Mouse (Mus musculus): Measurements from ENCODE around the gene Gimap4.
"Not testable (repeated sequence)": the region's sequence is repeated elsewhere in the genome, so short reads cannot be mapped to it uniquely, and the experiment has no call there.

Gimap4 gene

DNA sequence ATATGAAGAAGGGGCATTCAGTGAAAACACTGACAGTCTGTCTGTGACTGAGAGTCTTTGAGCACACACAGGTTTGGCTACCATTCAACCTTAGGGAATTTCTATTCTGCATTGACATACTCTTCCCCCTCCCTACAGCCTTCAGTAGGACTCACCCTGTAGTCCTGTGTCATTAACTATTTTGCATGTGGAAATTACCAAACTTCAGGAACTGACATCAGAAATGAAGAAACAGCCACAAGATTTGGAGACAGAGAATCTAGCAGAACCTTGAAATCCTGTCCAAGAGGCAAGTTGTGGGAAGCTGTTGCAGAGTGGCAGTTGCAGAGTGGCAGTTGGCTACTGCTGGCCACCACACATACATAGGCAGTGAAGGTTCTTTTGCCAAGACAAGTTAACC lies 16.3 kb upstream of the Gimap4 start:
- CTCF ChIA-PET: interaction anchor here in 1 of 4 experiments (0.6 kb wide), 1 partner anchor 83 kb away, joined by 3 read pairs; no protein-coding TSS in a partner anchor
- POLR2A ChIA-PET: interaction anchor here in 1 of 4 experiments (0.7 kb wide), 1 partner anchor 1260 kb away, joined by 5 read pairs; no protein-coding TSS in a partner anchor

DNA sequence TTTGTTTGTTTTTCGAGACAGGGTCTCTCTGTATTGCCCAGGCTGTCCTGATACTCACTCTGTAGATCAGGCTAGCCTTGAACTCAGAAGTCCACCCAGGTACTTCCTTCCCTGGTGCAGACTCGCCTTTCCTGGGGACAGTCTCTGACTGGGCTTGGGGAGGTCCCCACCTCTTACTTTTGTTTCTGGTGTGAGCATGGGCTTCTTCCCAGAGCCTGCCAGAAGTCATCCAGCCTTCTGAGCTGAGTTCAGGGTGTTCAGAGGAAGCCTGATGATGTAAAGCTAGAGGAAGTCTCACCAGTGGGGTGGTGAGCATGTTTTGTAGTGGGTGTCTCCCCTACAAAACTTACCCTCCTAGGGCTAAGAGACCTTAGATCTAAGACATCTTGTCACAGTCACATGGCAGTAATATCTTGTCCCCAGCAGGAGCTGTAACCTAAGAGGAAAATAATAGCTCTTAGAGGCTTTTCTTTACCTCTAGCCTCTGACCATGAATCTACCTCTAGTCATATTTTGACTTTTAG lies 14.8 kb upstream of the Gimap4 start:
- POLR2A ChIA-PET: no interaction called here
- CTCF ChIA-PET: interaction anchor here in 1 of 4 experiments (1.1 kb wide), 1 partner anchor 22 kb away, joined by 4 read pairs; the partner anchor contains the start of gene Gimap8

DNA sequence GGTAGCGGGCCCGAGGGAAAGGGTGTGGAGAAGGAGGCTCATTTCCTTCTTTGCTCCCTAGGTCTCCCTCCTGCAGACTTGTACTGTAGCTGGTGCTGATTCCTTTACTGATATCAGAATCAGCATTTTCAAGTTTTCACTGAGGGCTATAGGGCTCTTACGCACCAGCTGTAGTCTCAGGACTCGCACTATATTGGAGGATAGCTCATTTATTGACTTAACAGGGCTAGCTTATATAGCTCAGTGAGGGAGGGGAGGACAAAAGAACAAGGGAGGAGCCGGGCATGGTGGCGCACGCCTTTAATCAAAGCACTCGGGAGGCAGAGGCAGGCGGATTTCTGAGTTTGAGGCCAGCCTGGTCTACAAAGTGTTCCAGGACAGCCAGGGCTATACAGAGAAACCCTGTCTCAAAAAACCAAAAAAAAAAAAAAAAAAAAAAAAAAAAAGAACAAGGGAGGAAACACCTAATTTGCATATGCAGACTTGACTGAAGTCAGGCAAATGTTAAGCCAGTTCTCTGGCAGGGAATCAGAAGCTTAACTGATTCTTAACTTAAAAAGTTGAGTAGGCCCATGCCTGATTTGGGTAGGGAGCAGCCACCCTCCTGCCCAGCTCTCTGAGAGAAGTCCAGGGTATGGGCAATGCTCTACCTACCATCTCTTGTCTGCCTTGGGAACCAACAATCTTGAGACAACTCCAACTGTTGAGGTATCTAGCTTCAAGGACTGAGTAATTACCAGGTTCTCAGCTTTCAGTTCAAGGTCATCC lies 9.9 kb upstream of the Gimap4 start:
- ChIA-PET CTCF (interaction anchor here in 3 of 4 experiments (0.5 to 1.6 kb wide), 7 partner anchors 27 to 1201 kb away, joined by 3 to 16 read pairs (median 4); partner anchors contain the start of gene Gimap8 (in 1 of the 3)), POLR2A (interaction anchor here in 2 of 4 experiments (0.5 to 1.1 kb wide), 11 partner anchors 9 to 590 kb away, joined by 3 to 12 read pairs (median 3); partner anchors contain the start of gene Gimap4 (in 1 of the 2))

DNA sequence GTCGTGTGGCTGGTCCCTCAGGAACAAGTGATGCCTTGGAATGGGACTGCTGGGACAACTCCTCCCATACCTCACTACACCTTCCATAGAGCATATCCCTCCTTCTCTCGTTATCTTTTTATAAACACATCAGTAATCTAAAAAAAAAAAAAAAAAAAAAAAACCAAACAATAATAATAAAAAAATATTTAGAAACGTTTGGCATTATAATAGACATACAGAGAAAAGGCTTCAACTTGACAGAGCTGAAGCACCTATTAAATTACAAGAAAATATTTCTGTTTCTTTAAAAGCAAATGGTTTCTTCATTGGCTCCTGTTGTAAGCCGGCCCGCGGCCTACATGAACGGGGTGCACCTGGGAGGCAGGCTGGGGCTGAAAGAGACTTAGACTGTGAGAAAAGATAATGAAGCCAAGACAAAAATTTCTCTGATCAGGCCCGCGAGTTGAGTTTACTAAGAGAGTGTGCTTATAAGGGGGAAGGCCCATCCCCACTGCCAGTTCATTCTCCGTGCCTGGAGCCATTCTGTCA lies 8.9 kb upstream of the Gimap4 start:
- POLR2A ChIA-PET: interaction anchor here in 2 of 4 experiments (0.6 to 1.1 kb wide), 3 partner anchors 10 to 76 kb away, joined by 3 to 5 read pairs (median 4); no protein-coding TSS in a partner anchor
- CTCF ChIA-PET: interaction anchor here in 1 of 4 experiments (1.2 to 1.6 kb wide), 2 partner anchors 28 to 30 kb away, joined by 4 to 5 read pairs; partner anchors contain the start of gene Gimap8

DNA sequence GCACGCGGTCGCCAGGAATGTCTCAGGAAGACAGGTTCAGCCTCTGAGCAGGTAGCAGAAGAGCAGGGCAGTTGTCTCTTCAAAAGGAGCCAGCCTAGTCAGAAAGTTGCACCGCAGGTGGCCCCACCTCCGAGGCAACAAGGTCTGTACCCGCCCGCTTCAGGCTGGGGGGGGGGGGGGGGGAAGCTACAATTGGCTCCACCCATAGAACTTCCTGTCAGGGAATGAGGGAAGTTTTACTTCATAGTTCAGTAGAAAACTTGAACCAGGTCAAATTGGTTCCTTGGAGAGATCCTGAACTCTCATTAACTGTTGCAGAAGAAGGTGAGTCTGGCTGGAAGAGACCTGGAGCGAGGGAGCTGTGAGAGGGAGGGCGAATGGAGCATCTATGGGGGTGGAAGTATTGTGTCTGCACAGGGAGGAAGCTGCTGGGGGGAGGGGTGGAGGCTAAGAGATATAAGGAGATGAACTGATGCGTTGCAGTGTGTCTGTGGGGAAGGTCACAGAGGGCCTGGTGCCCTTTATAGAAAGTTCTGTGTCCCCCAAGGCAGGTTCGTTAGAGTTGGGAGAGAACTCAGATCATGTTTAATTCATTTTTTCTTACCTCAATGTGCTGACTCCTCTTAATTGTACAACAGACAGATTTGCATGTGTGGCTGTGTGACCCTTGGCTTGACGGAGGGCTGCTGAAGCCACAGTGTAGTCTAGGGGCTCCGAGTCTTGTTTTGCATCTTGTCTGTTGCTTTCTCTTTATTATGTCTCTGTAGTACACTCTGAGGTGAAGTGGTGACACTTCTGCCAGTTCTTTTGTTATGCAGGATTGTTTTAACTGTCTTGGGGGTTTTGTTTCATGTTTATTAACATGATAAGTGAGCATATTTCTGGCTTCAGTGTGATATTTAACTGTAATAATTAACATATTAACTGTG lies 8.2 kb upstream of the Gimap4 start, which contains the start of gene Gimap9:
Gene Gimap9 (plus strand): TSS at position 199 of the 929 bp plus-strand sequence.
- POLR2A ChIA-PET: interaction anchor here in 3 of 4 experiments (0.6 to 0.8 kb wide), 6 partner anchors 76 to 425 kb away, joined by 3 to 4 read pairs (median 3); partner anchors contain the start of gene Malsu1 (in 1 of the 3)
- CTCF ChIA-PET: interaction anchor here in 1 of 4 experiments (0.6 kb wide), 1 partner anchor 683 kb away, joined by 3 read pairs; no protein-coding TSS in a partner anchor

DNA sequence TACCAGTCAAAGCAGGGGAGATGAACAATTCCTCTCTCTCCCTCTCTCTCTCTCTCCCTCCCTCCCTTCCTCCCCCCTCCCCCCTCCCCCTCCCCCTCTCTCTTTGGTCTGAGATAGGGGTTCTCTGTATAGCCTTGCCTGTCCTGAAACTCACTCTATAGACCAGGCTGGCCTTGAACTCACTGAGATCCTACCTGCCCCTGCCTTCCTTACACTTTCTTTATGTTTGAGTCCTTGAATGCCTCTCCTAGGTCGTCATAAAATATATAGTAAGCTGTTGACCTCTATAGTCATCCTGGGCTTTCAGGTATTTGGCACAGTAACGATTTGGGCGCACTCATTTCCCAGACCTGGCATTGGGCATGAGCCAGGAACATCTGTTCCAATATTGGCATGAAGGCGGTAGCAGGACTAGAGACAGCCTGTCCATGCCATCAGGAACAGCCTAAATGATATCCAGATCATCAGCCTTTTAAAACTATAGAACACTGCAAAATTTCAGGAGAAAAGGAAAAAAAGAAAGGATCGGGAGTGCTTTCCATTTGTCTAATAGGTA lies 7.4 kb upstream of the Gimap4 start:
- ChIA-PET CTCF (no interaction called here), POLR2A (no interaction called here)

DNA sequence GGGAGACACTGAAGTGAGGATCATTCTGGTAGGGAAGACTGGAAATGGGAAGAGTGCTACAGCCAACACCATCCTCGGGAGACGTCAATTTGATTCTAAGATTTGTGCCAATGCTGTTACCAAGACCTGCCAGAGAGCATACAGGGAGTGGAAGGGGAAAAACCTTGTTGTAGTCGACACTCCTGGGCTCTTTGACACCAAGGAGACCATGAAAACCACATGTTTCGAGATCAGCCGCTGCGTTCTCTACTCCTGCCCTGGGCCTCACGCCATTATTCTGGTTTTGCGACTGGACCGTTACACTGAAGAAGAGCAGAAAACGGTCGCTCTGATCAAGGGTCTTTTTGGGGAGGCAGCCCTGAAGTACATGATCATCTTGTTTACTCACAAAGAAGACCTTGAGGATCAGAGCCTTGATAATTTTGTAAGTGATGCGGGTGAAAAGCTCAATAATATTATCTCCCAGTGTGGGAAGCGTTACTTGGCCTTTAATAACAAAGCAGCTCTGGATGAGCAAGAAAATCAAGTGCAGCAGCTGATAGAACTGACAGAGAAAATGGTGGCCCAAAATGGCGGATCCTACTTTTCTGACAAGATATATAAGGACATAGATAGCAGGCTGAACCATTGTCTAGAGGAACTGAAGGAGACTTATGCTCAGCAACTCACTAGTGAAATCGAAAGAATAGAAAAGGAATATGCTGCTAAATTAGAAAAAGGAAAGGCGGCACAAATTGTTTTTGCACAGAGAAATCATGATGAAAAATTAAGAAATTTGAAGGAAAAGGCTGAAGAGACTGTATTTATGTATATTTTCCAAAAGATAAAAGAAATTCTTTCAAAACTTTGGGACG lies 6.6 kb upstream of the Gimap4 start:
- ChIA-PET POLR2A (interaction anchor here in 1 of 4 experiments (0.6 kb wide), 1 partner anchor 280 kb away, joined by 3 read pairs; no protein-coding TSS in a partner anchor), CTCF (no interaction called here)

DNA sequence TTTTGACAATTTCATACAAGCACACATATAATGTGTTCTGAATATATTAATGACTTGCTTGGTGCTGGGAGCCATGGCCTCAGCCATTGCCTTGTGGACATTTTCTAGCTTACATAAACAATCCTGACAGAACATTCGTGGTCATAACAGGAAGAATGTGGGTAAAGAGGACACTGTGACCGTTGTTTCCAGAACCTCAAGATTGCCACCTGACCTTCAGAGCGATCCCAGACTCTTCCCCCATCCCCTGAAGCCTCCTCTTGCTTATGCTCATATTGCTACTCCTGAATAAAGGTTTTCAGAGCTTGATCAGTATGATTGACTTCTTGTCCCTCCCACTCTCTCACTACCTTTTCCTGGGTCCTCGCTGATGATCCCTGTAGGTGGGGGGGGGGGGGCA lies 6.0 kb upstream of the Gimap4 start:
- ChIA-PET POLR2A (interaction anchor here in 1 of 4 experiments (0.6 kb wide), 1 partner anchor 281 kb away, joined by 3 read pairs; no protein-coding TSS in a partner anchor), CTCF (no interaction called here)

DNA sequence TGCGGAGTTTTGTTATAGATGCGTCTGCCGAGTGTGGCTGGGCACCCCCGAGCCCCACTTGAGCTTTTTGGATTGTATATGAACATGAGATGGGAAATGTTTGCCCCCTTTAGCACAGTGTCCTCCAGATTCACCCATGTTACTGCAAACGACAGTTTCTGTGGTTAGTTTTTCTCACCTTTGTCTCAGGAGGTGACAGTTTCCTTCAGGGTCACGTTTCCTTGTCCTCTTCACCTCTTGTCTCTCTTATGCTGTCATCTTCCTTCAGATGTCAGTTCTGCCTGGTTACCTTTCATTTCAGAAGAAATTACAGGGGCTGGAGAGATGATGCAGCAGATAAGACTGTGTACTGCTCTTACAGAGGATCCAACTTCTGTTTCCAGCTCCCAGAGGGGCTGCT lies 4.6 kb upstream of the Gimap4 start:
- ChIA-PET CTCF (interaction anchor here in 1 of 4 experiments (0.6 kb wide), 1 partner anchor 34 kb away, joined by 9 read pairs; no protein-coding TSS in a partner anchor), POLR2A (interaction anchor here in 2 of 4 experiments (0.6 kb wide), 2 partner anchors 275 to 431 kb away, joined by 3 to 4 read pairs; no protein-coding TSS in a partner anchor)

DNA sequence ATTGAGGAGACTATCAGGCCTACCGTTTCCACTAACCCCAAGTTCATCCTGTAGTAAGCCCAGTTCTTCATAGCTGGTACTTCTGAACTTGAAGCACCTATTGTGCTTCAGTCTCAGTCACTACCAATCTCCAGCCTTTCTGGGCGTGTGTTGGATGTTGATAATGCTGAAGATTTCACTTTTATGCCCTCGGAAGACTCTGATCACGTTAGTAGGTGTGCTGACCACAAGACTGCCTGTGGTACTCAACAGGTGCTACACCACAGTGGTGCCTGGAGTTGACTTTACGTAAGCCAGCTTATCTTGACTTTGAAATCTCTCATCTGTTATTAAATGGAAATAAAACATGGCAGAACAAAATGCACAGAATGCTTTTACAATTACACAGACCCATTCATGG lies 3.9 kb upstream of the Gimap4 start:
- CTCF ChIA-PET: interaction anchor here in 1 of 4 experiments (0.7 to 1.7 kb wide), 2 partner anchors 35 to 168 kb away, joined by 3 to 5 read pairs; no protein-coding TSS in a partner anchor
- POLR2A ChIA-PET: no interaction called here

DNA sequence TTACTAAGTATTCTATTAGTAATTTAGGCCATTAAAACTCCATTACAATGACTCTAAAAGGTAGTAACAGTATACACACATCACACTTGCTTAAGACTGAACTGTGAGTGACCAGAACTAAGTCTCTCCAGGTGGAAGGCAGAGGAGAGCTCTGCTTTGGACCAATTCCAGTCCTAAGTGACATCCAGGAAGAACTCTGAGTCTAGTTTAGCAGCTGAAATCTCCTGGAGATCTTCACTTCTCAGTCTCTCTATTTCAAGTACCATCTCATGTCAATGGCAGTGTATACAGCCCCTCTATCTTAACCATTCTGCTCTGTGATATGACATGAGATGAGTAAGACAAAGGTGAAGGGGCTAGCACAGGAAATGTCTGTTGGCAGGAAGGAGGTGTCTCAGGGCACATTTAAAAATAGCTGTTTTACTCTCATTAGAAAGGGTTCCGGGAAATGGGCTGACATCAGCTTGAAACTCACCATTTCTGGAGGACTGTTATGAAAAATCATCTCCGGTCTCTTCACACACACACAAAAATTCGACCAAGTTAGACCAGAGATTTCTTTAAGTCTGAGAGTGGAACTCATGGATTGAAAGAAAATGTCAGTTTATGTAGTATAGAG lies 2.8 kb upstream of the Gimap4 start:
- CTCF ChIA-PET: interaction anchor here in 1 of 4 experiments (1.7 kb wide), 1 partner anchor 36 kb away, joined by 3 read pairs; no protein-coding TSS in a partner anchor
- POLR2A ChIA-PET: no interaction called here

DNA sequence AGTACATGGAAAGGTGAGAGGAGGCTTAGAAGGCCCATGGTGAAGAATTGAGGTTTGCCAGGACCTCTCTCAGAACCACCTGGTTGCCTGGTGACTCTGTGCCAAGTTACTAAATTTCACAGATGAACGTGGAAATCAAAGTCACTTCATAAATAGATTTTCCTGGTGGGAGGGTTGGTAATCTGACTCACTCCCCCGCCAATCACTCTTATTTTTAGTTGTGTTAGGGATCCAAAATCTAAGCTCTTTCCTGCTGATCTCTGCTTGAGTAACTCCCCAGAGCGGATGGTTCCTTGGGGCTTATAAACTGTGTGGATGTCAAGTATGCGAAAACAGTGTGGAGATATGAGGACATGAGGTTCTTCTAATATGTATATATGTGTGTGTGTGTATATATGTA lies 2.1 kb upstream of the Gimap4 start:
- ChIA-PET CTCF (no interaction called here), POLR2A (no interaction called here)

DNA sequence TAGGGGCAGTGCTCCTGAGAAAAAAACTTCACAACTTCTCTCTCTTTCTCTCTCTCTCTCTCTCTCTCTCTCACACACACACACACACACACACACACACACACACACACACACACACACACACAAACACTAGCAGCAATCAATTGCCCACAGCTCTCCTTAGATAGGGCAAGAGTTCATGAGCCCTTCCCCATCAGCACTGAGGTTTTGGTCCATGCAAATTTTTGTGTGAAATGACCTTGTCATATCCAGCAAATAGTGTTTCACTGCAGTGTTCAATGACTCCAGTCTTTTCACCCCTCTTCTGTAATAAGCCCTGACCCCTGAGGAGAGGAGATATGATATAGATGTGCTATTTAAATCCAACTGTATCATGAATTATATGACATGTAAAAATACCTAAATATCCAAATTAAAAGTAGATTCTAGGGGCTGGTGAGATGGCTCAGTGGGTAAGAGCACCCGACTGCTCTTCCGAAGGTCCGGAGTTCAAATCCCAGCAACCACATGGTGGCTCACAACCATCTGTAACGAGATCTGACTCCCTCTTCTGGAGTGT lies 1.0 kb upstream of the Gimap4 start:
- POLR2A ChIA-PET: not testable (repeated sequence)
- CTCF ChIA-PET: interaction anchor here in 1 of 4 experiments (0.6 to 0.7 kb wide), 2 partner anchors 39 to 258 kb away, joined by 3 to 4 read pairs; no protein-coding TSS in a partner anchor

DNA sequence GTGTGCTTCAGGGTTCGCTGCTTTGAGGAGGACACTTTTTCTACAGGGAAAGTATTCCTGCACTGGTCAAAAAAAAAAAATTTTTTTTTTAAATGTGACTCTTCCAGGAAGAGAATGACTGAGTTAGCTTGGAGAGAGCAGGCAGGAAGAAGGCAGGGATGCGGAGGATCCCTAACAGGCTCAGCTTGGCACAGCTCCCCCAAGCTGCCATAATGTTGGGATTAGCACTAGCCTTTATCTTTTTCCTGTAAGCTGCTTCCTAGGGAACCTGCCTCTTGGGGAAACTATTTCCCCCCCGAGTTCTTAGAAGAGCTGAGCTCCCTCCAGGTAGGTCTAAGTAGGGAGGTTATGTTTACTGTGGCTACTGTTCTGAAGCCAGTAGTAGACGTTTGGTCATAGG lies 457 bp downstream of the Gimap4 start:
- ChIA-PET POLR2A (interaction anchor here in 1 of 4 experiments (0.6 to 1.1 kb wide), 2 partner anchors 11 to 535 kb away, joined by 3 read pairs; no protein-coding TSS in a partner anchor), CTCF (interaction anchor here in 1 of 4 experiments (0.6 kb wide), 1 partner anchor 156 kb away, joined by 3 read pairs; no protein-coding TSS in a partner anchor)

DNA sequence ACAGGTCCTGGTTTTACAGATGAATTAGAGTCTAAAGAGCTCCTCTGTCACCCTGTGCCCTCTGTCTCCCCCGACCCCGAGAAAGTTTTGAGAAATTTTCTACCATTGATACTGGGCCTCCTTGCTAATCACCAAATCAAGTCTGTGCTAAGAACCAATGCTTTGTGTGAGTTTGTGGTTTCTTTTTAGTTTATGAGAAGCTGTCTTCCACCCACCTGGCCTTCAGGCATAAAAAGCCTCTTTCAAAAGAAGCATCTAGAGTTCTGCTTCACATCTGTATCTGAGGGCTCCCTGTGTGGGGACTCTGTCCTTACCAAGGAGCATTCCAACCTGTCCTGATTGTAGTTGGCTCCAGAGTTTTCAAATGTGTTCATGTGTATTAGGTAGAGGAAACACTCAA lies 902 bp downstream of the Gimap4 start:
- CTCF ChIA-PET: interaction anchor here in 1 of 4 experiments (0.6 kb wide), 1 partner anchor 157 kb away, joined by 3 read pairs; no protein-coding TSS in a partner anchor
- POLR2A ChIA-PET: interaction anchor here in 1 of 4 experiments (1.1 kb wide), 1 partner anchor 11 kb away, joined by 3 read pairs; no protein-coding TSS in a partner anchor
